Mouse (Mus musculus) left cerebral cortex, adult 11 months (tissue): ENCODE data around the gene Olfml2b.
A peak's percentile ranks its signal among the peaks of the same experiment; 100 is the strongest.

Experiments
- DNase-seq: peaks from one replicate; pipeline ENCODE4 v3.0.0; 2022; ENCODE audit warnings: low spot score

Gene Olfml2b

DNA sequence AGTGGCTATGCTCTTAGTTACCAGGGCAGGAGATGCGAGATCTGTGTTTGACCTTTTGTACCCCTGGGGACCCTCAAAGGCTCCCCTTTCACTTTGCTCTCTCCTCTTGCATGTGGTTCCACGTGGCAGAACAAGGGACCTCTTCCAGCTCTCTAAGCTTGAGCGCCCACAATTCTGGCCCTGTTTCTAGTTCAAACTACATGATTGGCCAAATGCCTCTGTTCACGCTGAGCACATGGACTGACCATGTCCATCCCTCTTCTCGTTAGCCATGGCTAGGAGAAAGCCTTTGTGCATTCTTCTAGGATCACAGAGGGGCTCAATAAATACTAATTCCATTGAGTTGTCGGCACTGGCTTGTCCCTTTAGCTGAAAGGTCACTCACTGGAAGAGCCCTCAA lies 51.0 kb downstream of the Olfml2b start:
- DNase-seq = no peak

DNA sequence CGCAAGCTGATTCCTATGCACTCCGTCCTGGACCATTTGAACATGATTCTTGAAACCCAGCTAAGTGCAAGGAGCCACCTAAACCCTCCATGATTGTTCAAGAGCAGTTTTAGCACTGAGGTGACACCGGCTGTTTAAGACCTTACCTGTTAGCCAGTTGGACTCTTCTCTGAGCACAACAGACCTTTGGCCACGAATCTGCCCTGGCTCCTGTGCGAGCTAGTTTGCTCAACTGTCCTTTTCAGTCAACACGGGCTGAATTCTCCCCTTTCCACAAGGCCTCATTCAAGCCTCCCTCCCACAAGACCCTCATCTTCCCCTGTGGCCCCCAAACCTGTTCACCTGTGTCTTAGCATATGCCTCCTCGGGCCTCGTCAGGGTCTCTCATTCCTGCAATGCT lies 52.7 kb downstream of the Olfml2b start:
- no peak for DNase-seq

DNA sequence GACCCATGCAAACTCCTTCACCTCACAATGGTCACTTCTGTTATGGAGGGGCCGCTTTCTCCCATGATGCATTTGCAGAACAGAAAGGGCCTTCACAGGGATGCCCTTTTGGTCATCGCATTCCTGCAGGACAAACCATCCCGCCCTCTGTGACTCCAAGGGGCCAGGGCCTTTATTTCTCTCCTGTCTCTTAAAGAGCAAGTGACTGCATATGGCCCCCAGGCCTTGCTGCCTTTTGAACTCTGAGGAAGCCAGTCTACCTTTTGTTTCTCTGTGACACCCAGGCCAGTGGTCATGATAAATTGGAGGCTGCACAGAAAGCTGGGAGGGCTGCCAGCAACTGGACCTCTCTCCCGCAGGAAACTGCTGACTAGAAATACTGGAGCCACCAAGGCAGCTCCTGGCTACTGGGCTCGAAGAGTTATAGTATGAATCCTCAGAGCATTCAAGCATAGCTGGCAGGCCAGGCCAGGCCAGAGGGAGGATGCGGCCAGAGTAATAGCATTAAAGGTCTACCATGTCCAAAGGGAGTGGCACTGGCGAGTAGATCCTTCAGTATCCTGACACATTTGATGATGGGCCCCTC lies 53.5 kb downstream of the Olfml2b start:
- DNase-seq = no peak

DNA sequence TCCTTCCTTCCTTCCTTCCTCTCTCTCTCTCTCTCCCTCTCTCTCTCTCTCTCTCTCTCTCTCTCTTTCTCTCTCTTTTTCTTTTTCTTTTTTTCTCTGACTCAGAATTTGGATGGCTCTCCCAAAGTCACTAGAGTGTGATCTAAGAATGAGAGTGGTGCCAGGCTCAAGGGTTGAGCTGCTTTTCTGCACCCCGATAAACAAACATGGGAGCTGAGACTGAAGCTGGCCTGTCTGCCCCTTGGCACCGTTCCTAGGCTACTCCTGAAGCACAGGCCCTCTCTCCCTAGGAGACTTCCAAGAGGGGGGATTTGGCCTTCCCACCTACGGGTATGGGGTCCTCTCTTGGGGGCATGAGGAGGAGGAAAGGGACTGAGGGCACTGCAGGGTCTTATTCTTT lies 54.4 kb downstream of the Olfml2b start:
- DNase-seq = no peak

DNA sequence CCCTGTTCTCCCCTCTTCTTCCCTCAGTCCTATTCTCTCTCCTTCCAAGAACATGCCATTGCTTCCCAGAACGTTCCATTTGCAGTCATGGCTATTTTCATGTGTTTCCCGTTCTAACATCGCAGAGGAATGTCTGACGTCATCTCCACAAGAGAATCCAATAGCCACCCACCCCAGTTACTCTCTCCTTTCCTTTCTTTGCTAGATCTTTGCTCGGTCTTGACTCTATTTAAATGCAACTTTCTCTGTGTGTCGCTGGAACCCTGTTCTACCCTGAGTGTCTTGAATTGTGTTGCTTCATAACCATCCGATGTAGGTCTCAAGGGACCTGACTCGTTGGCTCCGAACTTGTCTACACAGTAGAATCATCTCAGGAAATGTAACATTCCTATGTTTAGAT lies 55.2 kb downstream of the Olfml2b start:
- DNase-seq = no peak

DNA sequence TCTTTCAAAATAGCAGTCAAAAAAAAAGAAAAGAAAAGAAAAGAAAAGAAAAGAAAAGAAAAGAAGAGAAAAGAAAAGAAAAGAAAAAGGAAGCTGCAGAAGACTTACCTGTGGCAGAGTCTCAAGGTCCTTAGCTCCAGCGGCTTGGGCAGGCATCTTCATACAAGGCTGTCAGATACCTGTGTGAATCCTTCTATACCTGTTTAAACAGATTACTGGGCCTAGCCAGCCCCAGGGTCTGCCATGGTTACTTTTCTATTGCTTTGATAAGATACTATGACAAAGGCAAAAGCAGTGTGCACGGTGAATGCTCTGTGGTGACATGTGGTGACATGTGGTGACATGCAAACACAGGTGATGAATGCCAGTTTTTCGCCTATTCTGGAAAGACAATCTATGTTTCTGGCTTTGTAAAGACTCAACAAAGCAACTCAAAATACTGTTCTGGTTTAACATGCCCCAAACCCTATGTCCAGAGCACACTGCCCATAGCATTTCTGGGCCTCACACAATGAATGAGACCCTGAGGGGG lies 56.2 kb downstream of the Olfml2b start:
- no peak for DNase-seq

DNA sequence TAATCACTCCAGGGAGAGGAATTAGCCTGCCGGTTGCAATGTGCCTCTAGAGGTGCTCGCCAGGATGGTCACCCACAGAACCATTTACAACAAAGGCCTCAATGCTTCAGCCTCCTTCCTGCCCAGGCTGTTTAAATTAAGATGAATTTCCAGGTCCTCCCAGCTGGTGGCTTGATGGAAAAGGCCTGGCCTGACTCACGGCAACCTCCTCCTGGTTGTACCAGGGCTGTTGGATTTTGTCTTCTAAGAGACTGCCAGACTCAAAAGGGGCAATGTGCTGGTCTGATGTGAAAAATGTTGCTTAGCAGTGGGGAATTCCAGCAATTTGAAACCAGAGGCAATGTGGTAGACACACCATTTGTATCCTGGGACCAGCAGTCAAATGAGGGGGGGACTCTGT lies 56.8 kb downstream of the Olfml2b start:
- no peak for DNase-seq

DNA sequence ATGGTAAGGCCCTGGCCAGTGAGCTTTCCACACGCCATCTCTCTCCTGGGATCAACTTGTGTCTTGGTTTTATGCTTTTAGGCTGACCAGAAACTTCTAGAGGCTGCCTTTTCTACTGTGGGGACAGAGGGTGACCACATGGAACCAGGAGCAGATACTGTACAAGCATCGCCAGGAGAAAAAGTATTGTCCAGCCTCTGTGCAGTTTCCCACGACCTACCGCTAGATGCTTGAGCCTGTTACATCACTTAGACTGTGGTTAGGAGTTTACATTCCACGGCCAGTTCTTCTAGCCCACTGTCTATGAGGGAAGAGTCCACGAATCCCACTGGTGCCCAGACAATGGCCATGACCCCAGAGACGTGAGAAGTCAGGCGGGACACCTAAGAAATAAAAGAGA lies 57.2 kb downstream of the Olfml2b start:
- DNase-seq = no peak

DNA sequence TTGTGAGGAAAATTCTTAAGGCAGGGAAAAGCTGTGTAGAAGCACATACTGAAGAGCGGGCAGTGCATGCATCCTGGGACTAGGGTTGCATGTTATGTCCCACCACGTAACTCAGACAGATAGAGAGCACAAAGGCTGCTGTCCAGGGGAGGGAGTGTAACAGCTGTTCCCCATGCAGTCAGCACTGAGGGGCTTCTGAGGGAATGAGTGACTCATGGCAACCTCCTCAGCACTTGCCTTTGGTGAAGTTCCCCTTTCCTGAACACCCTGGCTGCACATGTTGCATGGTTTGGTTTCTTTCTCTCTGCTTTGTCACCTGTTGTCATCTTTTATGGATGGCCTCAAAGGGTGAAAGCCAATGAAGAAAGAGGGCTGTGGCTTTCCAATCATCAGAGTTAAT lies 57.9 kb downstream of the Olfml2b start:
- DNase-seq = no peak

DNA sequence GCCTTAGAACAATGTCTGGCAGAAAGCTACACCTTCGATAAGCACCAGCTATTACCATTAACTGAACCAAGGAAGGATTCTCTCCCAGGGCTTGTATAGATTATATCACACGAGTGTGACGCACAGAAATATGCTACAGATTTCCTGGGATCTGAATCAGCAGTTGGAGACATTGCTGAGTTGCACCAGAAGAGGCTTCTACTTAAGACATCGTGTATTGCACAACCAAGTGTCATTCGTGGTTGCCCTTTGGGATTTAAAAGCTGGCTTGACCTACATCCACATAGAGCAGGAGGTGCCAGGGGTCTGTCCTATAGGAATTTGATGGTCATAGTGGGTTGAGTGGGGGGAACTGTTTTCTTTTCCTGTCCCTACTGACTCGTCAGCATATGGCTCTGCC lies 58.6 kb downstream of the Olfml2b start:
- no peak for DNase-seq

DNA sequence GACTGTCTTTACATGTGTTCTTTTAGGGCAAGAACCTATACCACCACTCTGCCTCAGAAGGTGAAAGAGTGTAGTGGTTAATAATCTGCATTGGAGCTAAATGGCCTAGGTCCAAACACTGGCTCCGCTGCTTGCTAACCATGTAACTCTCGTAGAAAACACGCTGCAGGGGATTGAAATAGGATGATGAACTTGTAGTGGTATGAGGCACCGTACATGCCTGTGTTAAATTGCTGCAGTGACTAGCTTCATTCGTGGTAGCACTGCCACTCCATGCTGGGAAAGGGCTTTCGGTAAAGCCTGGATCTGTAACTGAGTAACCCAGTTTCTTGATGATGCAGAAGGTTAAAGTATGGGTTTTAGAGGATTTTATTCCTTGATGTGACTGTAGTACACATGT lies 59.8 kb downstream of the Olfml2b start:
- no peak for DNase-seq

DNA sequence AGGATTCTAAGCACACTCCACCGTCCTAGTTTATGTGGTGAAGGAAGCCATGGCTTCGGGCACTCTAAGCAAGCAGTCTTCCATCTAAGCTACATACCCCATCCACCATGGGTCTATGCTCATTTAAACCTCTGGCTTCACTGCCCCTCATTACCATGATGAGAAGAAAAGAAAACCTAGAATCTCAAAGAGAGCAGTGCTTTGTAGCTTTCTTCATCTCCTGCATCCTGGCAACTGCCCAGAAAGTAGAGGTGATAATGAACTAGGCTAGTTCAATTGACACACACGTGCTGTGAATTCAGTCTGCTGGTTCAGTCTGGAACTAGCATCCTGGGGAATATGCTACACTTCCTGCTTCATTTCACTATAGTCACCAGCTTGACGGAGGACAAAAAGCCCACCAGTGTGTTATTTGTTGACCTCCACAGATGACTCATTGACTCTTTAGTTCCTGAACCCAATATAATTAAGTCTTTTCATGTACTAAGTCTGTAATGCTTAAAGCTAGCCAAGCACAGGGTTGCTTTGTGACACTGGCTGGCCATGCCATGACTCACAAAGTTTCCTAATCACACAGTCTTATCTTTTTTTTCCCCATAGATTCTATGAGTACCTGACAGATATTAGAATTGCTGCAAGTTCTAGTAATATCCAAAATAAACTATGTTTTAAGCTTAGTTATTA lies 60.7 kb downstream of the Olfml2b start:
- no peak for DNase-seq

DNA sequence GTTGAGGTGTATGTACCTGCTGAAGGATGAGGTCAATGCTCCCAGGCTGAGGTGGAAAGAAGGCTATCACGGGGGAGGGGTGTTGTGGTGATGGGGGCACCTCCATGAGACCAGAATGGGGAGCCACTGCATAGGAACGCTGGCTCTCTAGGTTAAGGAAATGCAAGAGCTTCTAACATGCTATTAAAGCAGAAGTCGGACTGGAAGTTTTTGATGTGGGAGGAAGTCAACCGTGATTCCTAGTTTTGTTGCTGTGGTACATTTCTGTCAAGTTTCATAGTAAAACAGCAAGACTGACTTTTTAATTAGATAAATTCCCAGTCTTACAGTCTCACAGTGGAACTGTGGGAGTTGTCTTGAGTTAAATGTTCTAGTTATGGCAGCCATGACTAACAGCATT lies 61.7 kb downstream of the Olfml2b start:
- no peak for DNase-seq

DNA sequence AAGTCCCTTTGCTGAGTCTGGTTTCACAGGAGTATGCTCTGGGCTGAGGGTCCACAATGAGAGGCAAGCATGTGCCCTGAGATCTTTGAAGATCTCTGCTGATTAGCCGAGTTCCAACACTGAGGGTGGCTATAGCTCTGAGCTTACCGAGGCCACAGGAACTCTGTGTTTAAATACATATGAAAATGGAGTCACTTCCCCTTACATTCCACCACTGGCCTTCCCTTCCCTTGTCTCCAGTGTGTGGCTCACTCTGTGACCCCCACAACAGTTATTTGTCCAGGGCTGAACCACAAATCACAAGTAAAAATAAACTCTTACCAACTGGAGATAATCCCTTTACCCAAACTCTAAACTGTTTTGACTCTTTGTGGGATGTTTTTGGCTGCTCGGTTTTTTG lies 64.7 kb downstream of the Olfml2b start:
- no peak for DNase-seq

DNA sequence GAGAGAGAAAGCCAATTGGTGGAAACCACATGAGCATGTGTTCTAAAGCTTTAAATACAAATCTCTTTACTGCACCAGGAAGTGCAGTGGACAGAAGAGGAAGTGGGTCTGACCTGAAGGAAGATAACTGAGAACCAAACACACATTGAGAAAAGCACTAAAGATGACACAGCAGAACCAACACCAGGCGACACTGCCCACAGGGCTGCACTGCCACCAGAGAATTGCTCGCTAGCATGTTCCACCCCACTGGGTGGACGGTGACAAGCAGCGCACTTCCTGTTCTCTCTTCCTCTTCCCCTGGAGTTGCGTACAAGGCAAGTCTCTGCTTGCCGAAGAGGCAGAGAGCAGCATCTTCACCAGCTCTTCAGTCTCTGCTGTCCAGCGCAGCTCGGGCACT lies 65.1 kb downstream of the Olfml2b start:
- DNase-seq = peak; percentile 12

DNA sequence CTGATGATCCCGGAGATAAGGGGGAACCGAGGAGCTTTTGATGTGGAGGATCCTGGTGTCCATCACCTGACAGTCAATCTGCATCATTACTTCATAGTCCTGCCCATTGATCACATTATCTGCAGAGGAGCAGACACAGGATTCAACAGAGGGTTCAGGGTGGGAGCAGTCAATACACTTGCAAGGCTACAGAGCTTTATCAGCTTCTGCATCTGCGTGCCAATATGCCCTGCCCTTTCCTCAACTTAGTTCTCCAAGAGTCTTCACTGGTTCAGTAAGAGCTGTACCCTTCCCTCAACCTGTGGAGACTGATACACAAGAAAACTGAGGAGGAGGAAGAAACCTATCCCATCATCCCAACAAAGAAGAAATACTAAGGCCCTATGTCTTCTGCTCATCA lies 65.6 kb downstream of the Olfml2b start:
- DNase-seq = no peak

DNA sequence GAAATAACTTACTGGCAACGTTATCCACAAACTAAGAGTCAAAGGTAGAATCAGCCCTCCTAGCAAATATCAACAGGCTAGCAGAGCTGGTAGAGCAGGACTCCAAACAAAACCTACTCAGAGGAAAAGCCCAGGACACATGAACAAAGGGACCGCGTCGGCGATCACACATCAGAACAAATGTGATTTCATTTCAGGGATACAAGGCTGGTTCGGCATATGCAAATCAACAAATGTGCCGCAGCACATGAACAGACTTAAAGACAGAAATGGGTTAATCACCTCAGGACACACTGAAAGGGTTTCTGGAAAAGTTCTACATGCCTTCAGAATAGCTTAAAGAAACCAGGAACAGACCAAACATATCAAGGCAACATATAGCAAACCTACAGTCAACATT lies 67.4 kb downstream of the Olfml2b start:
- DNase-seq = no peak

DNA sequence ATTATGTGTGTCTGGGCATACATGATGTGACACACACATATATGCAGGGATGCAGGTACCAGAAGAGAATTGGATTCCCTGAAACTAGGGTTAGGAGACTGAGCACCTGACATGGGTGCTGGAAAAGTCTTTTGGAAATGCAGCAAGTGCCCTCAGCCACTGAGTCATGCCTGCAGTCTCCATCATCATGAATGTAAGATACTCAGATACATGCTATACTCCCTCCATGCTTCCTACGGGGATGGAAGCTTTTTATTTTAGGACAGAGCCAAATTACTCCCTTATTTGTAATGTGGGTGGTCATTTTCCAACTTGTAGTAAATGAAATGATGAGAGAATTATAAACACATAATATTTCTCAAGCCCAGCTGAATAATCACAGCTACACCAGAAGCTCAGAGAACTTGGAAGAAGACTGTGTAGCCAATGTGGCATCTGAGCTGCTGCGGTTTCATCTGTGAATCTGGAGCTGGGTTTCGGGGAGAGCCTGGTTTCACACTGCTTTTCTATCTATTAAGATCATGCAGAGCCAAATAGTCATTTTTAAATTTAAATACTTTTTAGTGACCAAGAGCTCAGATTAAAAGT lies 73.0 kb downstream of the Olfml2b start:
- DNase-seq = no peak

DNA sequence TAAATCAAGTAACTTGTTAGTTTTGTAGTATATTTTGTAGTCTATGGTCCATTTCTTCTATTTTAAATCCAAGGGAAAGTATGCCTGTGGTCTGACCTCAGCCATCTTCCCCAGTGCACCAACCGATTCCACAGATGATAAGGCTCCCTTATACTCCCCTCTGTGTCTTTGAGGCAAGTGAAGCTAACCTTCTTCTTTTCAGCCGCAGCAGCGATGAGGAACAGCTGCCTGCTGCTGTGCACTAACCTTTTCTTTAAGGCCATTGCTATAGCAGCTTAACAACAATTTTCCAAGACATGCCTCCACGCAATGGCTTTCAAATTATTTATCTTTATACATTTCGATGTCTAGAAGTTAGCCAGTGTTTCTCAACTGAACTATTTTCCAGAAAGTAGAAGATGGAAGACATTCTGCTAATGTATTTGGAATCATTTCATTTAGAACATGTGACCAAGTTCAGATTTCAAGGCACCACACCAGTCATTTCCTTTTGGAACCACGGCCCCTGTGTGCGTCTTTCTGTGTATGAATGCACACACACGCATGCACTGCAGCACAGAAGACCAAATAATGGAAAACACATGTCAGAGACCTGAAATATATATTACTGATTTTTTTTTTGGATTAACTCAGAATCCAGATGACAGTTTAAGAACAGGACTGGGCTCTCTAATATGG lies 73.9 kb downstream of the Olfml2b start:
- no peak for DNase-seq

DNA sequence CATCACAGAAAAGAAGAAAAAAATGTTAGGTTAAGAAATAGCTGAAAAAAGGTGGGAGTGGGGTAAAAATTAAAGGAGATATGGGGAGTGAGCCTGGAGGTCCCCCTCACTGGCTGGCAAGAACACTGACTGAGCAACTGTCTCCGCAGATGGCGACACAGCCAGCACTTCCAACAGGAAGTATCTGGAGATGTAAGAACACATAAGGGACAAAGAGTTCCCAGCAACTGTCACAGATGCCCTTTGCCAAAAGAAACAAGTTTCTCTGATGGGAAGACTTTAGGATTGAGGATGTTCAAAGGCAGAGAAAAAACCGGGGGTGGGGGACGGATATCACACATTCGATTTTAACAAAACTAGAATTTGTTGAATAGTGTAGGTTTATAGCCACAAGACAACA lies 77.2 kb downstream of the Olfml2b start:
- no peak for DNase-seq

DNA sequence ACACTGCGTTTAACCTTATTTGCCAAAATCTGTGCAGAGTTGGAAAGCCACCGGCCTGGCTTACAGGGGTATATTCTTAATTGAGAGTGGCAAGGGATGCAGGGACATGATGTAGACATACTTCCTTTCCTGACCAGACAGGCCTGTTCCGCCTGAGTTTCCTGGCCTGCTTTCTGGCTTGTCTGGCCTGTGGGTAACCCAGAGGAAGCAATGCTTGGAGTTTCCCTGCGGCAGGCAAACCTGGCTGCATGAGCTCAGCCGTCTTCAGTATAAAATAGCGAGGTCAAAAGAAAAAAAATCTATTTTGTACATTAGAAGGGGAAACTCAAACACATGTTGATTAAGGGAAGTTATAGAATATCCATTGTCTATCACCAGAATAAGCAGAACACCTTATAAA lies 84.2 kb downstream of the Olfml2b start:
- no peak for DNase-seq

DNA sequence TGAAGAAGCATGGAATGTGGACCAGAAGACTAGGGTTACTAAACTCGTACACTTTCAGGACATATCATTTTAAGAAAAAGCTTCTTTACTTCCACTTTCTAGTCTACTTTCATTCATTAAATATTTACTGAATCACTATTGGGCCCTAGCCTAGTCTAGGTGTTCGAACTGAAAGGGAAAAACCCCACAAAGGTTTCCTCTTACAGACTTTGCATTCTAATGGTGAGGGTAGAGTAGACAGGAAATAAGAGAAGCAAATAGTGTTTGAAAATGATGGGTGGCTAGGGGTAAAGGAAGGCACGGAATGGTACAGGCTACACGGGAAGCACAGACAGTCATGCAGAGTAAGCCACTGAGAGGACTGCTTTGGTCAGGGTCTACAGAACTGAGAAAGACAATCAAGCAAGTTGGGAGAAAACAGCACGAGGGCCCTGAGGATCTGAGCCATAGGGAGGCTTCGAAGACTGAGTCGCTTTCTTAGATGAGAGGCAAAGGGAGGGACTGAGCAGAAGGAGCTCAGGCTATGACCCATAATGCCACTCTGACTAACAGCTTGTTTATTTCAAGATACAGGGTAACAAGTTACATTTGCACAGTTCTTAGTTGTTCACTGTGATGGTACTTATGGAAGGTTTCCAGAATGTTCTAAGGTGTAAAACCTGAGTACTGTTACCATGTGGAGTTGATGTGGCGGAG lies 85.1 kb downstream of the Olfml2b start:
- DNase-seq = no peak
